In the genomic region with DNA sequence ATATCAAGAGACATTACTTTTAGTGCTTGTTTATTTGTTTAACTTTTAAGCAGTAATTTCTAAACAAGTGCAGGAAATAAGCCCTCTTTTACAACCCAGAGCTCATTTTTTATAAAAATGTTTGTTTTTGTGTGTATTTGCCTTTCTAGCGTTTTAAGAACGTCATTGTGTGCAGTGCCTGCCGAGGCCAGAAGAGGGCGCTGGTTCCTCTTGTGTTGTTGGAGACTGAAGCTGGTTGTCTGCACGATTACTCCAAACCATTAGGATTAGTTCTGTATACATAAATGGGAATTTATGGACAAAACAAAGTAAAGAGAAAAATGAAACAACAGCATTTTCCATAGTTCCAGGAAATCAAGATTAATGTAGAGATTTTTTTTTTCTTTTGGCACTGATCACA, we compare ENCODE assay signal across 9 mouse cellular contexts. TPM values are rescaled to one million over a fixed set of nuclear protein-coding genes. Genes with fewer than 3 reads are reported as not detected.
A peak's percentile ranks its signal among the peaks of the same experiment; 100 is the strongest.
DNase-seq lines count a peak whose midpoint lies in the region; ATAC-seq and TF ChIP-seq lines count a peak whose summit lies in the region.
"Had no signal": no experiment of that assay in that cellular context is flagged by ENCODE, and none has a peak within 500 bp of the region (broad histone marks: within the 10 kb centered on the region; RNA-seq: fewer than 3 reads in every experiment).

No protein-coding gene starts in this region.

- peak; percentile 80 for TF ChIP-seq CTCF in layer of hippocampus, adult 2 months (conservative IDR thresholded peaks at IDR 0.05)
- TF ChIP-seq CTCF in CH12.LX (conservative IDR thresholded peaks at IDR 0.05 in 1 of 2, IDR thresholded peaks at IDR 0.05 in 1 of 2; ENCODE audit: low read depth in 2 of 2, low read length in 2 of 2) (peak; percentile 64 to 79), MEL (IDR thresholded peaks at IDR 0.05 in 2 of 3, conservative IDR thresholded peaks at IDR 0.05 in 1 of 3; ENCODE audit: control insufficient read depth in 1 of 3, insufficient read depth in 1 of 3, low read depth in 2 of 3, low read length in 3 of 3, poor library complexity in 1 of 3, severe bottlenecking in 1 of 3) (peak; percentile 86 to 91 (median 87))

- H3K4me3 ChIP-seq in layer of hippocampus, adult 2 months: no peak overlapping the region
- H3K4me3 ChIP-seq in CH12.LX (replicated peaks in 1 of 3; ENCODE audit: low read depth in 2 of 3, low read length in 2 of 3, poor library complexity in 1 of 3): no peak overlapping the region
- no peak overlapping the region for H3K4me3 ChIP-seq in MEL (ENCODE audit: control insufficient read depth in 1 of 2, insufficient read depth in 1 of 2, low read depth in 2 of 2, low read length in 2 of 2)
- H3K4me3 ChIP-seq in intestine, embryonic 16.5 days (ENCODE audit: low read length): no peak overlapping the region
- H3K4me3 ChIP-seq: heart, embryonic 10.5 days; limb, embryonic 10.5 days had no signal

- H3K9me3 ChIP-seq in CH12.LX (replicated peaks; ENCODE audit: low read length) (no peaks in the 10 kb centered on the region), MEL (replicated peaks; ENCODE audit: insufficient read depth, low read length) (no peaks in the 10 kb centered on the region)
- H3K9me3 ChIP-seq in intestine, embryonic 16.5 days (ENCODE audit: control insufficient read depth, low read length): no peaks in the 10 kb centered on the region
- H3K9me3 ChIP-seq: heart, embryonic 10.5 days; limb, embryonic 10.5 days had no signal

- dilution Hi-C loops in CH12.LX (cut with MboI; ENCODE audit: extremely low pct_ligation_motif_present, extremely low pct_unique_long_range_greater_than_20kb, low sequenced_read_pairs): no loop called here

- H3K4me2 ChIP-seq in CH12.LX (ENCODE audit: insufficient read depth, low read depth, poor library complexity, severe bottlenecking): no peak overlapping the region
- H3K4me2 ChIP-seq in intestine, embryonic 16.5 days (ENCODE audit: low read depth, low read length): no peak overlapping the region

- TF ChIP-seq POLR2A in CH12.LX (IDR thresholded peaks at IDR 0.05; ENCODE audit: low read depth, low read length) (no peak), MEL (IDR thresholded peaks at IDR 0.05; ENCODE audit: control insufficient read depth in 1 of 2, insufficient read depth in 1 of 2, low read depth in 1 of 2, low read length in 2 of 2, poor library complexity in 1 of 2) (no peak)

- peak in 1 of 2 experiments; percentile 27 for DNase-seq in layer of hippocampus, adult 2 months (ENCODE audit: low spot score in 2 of 2)
- DNase-seq in layer of hippocampus, adult 9-10 months (ENCODE audit: low spot score): no peak
- peak; percentile 52 for DNase-seq in CH12.LX (ENCODE audit: extremely low read depth)
- peak; percentile 83 for DNase-seq in MEL (ENCODE audit: low read depth, low spot score)
- peak; percentile 47 for DNase-seq in kidney, postnatal 4 days
- DNase-seq in gastrocnemius, postnatal 25 days: no peak

- TF ChIP-seq RAD21 in CH12.LX (IDR thresholded peaks at IDR 0.05; ENCODE audit: low read depth, low read length): no peak; the same call in 1 of the 2 replicates
- TF ChIP-seq RAD21 in MEL (IDR thresholded peaks at IDR 0.05; ENCODE audit: low read depth, low read length): peak; percentile 17

- no peak overlapping the region for H3K27ac ChIP-seq in layer of hippocampus, adult 2 months
- H3K27ac ChIP-seq in CH12.LX (ENCODE audit: insufficient read depth, low read depth): no peak overlapping the region
- no peak overlapping the region for H3K27ac ChIP-seq in MEL (ENCODE audit: control insufficient read depth, low read depth, low read length)
- no peak overlapping the region for H3K27ac ChIP-seq in intestine, embryonic 16.5 days (ENCODE audit: low read length)
- H3K27ac ChIP-seq: heart, embryonic 10.5 days; limb, embryonic 10.5 days had no signal

- H3K27me3 ChIP-seq in CH12.LX (replicated peaks) (no peaks in the 10 kb centered on the region), MEL (ENCODE audit: control insufficient read depth in 1 of 2, insufficient read depth in 2 of 2, low read length in 2 of 2) (no peaks in the 10 kb centered on the region)
- H3K27me3 ChIP-seq in intestine, embryonic 16.5 days (replicated peaks; ENCODE audit: control insufficient read depth, insufficient read depth, low read length): no peaks in the 10 kb centered on the region

- TF ChIP-seq EP300 in CH12.LX (IDR thresholded peaks at IDR 0.05; ENCODE audit: low read length): no peak
- TF ChIP-seq EP300 in MEL (IDR thresholded peaks at IDR 0.05; ENCODE audit: low read depth in 1 of 2, low read length in 2 of 2): no peak

- ATAC-seq in intestine, embryonic 16.5 days: no peak

- H3K79me2 ChIP-seq in CH12.LX (replicated peaks; ENCODE audit: control insufficient read depth, extremely low read depth, insufficient read depth, poor library complexity, severe bottlenecking): peaks cover 23% of the 10 kb centered on the region
- H3K79me2 ChIP-seq in MEL (ENCODE audit: control insufficient read depth, insufficient read depth, low read length, poor library complexity): peaks cover 18% of the 10 kb centered on the region

- in situ Hi-C loops in CH12.LX (cut with MboI; ENCODE audit: low pct_ligation_motif_present, low pct_unique_long_range_greater_than_20kb, low sequenced_read_pairs): no loop called here

- H3K4me1 ChIP-seq in CH12.LX (ENCODE audit: control insufficient read depth in 1 of 2, insufficient read depth in 2 of 2) (peaks cover 4 to 18% of the 10 kb centered on the region in 2 experiments; a peak in 3 of 4 replicates), MEL (ENCODE audit: control insufficient read depth in 1 of 2, insufficient read depth in 2 of 2, low read length in 2 of 2) (peaks cover 2 to 4% of the 10 kb centered on the region in 2 experiments; a peak in 2 of 4 replicates)
- peaks cover 5% of the 10 kb centered on the region for H3K4me1 ChIP-seq in intestine, embryonic 16.5 days (ENCODE audit: control insufficient read depth, insufficient read depth, low read length)

- WGBS in intestine, embryonic 16.5 days: 71% methylated on average over 5 of the region's 5 CpGs

- H3K9ac ChIP-seq in CH12.LX (ENCODE audit: insufficient read depth, low read depth) (no peak overlapping the region), MEL (ENCODE audit: control insufficient read depth, low read depth, low read length, poor library complexity, severe bottlenecking) (no peak overlapping the region)
- H3K9ac ChIP-seq in intestine, embryonic 16.5 days (ENCODE audit: low read depth, low read length): no peak overlapping the region

- peaks cover 44 to 72% of the 10 kb centered on the region in 2 experiments for H3K36me3 ChIP-seq in CH12.LX (replicated peaks in 1 of 2; ENCODE audit: control insufficient read depth in 1 of 2, insufficient read depth in 1 of 2, low read length in 1 of 2)
- H3K36me3 ChIP-seq in MEL (ENCODE audit: control insufficient read depth in 1 of 2, insufficient read depth in 2 of 2, low read length in 2 of 2): peaks cover 7 to 16% of the 10 kb centered on the region in 2 experiments
- peaks cover 19% of the 10 kb centered on the region for H3K36me3 ChIP-seq in intestine, embryonic 16.5 days (ENCODE audit: control insufficient read depth, insufficient read depth, low read length)

TF ChIP-seq in CH12.LX, 34 proteins besides CTCF, POLR2A, EP300 and RAD21 (continues in another document):
- no peak for TF ChIP-seq SIN3A (IDR thresholded peaks at IDR 0.05; ENCODE audit: low read length)

TF ChIP-seq in MEL, 35 proteins besides CTCF, POLR2A, EP300 and RAD21 (continues in another document):
- peak; percentile 20; the same call in 1 of the 2 replicates for TF ChIP-seq ZC3H11A (IDR thresholded peaks at IDR 0.05; ENCODE audit: low read depth, low read length)

RNA-seq across cellular contexts. Expression of a gene that starts 5.3 kb away (rescaled TPM):
- 10 to 100 TPM; 37.0 to 41.2 TPM for total RNA-seq in layer of hippocampus, adult 2 months (2021)
- total RNA-seq in CH12.LX (2012; rRNA removed): 62.7 and 81.5 TPM in 2 replicates
- total RNA-seq in CH12.LX (2014; rRNA removed): 35.2 and 37.7 TPM in 2 replicates
- polyA plus RNA-seq in CH12.LX (2012; ENCODE audit: insufficient read length, low read depth): 83.8 and 86.0 TPM in 2 replicates
- 75.3 and 80.4 TPM in 2 replicates for total RNA-seq in MEL (2012; rRNA removed)
- polyA plus RNA-seq in MEL (2012; ENCODE audit: insufficient read depth in 1 of 2, insufficient read length in 2 of 2, low read depth in 1 of 2, low replicate concordance in 2 of 2, missing spikeins in 1 of 2): 10 to 100 TPM; 69.1 to 72.0 TPM
- 30.3 and 32.7 TPM in 2 replicates for polyA plus RNA-seq in intestine, embryonic 16.5 days (2015; fragmentation: Nextera tagmentation; extraction: Ambion mirVana)
- total RNA-seq in gastrocnemius, postnatal 25 days (2021): 10 to 100 TPM; 11.7 to 14.5 TPM

RNA-seq across cellular contexts. Expression of a gene that starts 26.7 kb away (rescaled TPM):
- total RNA-seq in layer of hippocampus, adult 2 months (2021): 10 to 100 TPM; 91.7 to 96.6 TPM
- total RNA-seq in CH12.LX (2012; rRNA removed) (50.7 and 53.5 TPM in 2 replicates), CH12.LX (2014; rRNA removed) (77.6 and 79.3 TPM in 2 replicates), MEL (2012; rRNA removed) (13.7 and 14.9 TPM in 2 replicates)
- polyA plus RNA-seq in CH12.LX (2012; ENCODE audit: insufficient read length, low read depth) (94.0 and 97.9 TPM in 2 replicates), MEL (2012; ENCODE audit: insufficient read depth in 1 of 2, insufficient read length in 2 of 2, low read depth in 1 of 2, low replicate concordance in 2 of 2, missing spikeins in 1 of 2) (10 to 100 TPM in 1 of 2 experiments, not detected in 1; 22.9 TPM)
- polyA plus RNA-seq in intestine, embryonic 16.5 days (2015; fragmentation: Nextera tagmentation; extraction: Ambion mirVana): 112 and 119 TPM in 2 replicates
- 1 to 10 TPM in 1 of 2 experiments, under 1 TPM in 1; 0.64 to 1.1 TPM for total RNA-seq in gastrocnemius, postnatal 25 days (2021)

RNA-seq across cellular contexts. Expression of a gene that starts 47.4 kb away (rescaled TPM):
- 10 to 100 TPM; 37.2 to 38.0 TPM for total RNA-seq in layer of hippocampus, adult 2 months (2021)
- total RNA-seq in CH12.LX (2012; rRNA removed) (not detected in 2 replicates), CH12.LX (2014; rRNA removed) (not detected in 2 replicates), MEL (2012; rRNA removed) (not detected in 2 replicates)
- polyA plus RNA-seq in CH12.LX (2012; ENCODE audit: insufficient read length, low read depth) (0.06 and 0.08 TPM in 2 replicates), MEL (2012; ENCODE audit: insufficient read depth in 1 of 2, insufficient read length in 2 of 2, low read depth in 1 of 2, low replicate concordance in 2 of 2, missing spikeins in 1 of 2) (under 1 TPM in 1 of 2 experiments, not detected in 1; 0.03 TPM)
- polyA plus RNA-seq in intestine, embryonic 16.5 days (2015; fragmentation: Nextera tagmentation; extraction: Ambion mirVana): 0.55 and 0.61 TPM in 2 replicates
- not detected for total RNA-seq in gastrocnemius, postnatal 25 days (2021)

RNA-seq across cellular contexts. Expression of a gene that starts 51.1 kb away (rescaled TPM):
- 100 to 1,000 TPM in 1 of 2 experiments, 10 to 100 TPM in 1; 91.2 to 102 TPM for total RNA-seq in layer of hippocampus, adult 2 months (2021)
- total RNA-seq in CH12.LX (2012; rRNA removed): 45.2 and 53.6 TPM in 2 replicates
- total RNA-seq in CH12.LX (2014; rRNA removed): 50.7 and 54.7 TPM in 2 replicates
- 103 and 108 TPM in 2 replicates for polyA plus RNA-seq in CH12.LX (2012; ENCODE audit: insufficient read length, low read depth)
- total RNA-seq in MEL (2012; rRNA removed): 70.3 and 73.6 TPM in 2 replicates
- polyA plus RNA-seq in MEL (2012; ENCODE audit: insufficient read depth in 1 of 2, insufficient read length in 2 of 2, low read depth in 1 of 2, low replicate concordance in 2 of 2, missing spikeins in 1 of 2): 100 to 1,000 TPM in 1 of 2 experiments, 10 to 100 TPM in 1; 95.6 to 246 TPM
- polyA plus RNA-seq in intestine, embryonic 16.5 days (2015; fragmentation: Nextera tagmentation; extraction: Ambion mirVana): 38.0 and 38.8 TPM in 2 replicates
- total RNA-seq in gastrocnemius, postnatal 25 days (2021): 10 to 100 TPM; 42.0 to 46.6 TPM

Comparison
In these comparisons a context has a peak if more than half of its experiments do, and no peak if none do; other contexts are left out.
1. DNase-seq: peak in CH12.LX (single experiment), MEL (single experiment) and kidney, postnatal 4 days (2 of 2); none in layer of hippocampus, adult 9-10 months (single experiment) and gastrocnemius, postnatal 25 days (single experiment).
2. RNA of a gene that starts 47.4 kb away (total RNA-seq): 37.2 to 38.0 TPM in layer of hippocampus, adult 2 months; not detected in gastrocnemius, postnatal 25 days, not detected in CH12.LX and not detected in MEL; every median in the first group is over 10 times any median in the second.
3. Peak in every context shown above with its lines, with median percentiles within 50 percentile points of each other: CTCF ChIP-seq.